Mouse (Mus musculus) MN1 (cell line): Measurements from ENCODE around the gene Gm13698.
"Not testable (repeated sequence)": the region's sequence is repeated elsewhere in the genome, so short reads cannot be mapped to it uniquely, and the experiment has no call there.

ENCODE experiments used
- DNase-seq: peaks from one replicate; pipeline ENCODE4 v3.0.0-alpha.2; 2016; ENCODE audit warnings: low spot score

The Gm13698 gene

DNA sequence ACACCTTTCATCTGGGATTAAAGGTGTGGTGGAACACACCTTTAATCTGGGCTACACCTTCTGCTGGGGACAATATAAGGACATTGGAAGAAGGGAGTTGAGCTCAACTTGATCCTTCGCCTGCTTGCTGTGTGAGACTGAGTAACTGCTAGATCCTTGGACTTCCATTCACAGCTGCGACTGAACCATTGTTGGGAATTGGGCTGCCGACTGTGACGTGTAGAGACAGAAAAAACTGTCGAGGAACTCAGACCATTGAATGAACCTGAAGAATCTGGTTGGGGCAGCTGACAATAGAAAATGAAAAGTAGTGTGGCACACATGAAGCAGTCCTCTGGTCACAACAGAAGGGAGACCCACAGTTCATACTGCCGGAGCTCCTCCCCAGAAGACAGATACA, at the start of gene Gm13698:
Gene Gm13698, plus strand, starts transcription at position 301 of the 400 bp plus-strand sequence.
- not testable (repeated sequence) for DNase-seq

DNA sequence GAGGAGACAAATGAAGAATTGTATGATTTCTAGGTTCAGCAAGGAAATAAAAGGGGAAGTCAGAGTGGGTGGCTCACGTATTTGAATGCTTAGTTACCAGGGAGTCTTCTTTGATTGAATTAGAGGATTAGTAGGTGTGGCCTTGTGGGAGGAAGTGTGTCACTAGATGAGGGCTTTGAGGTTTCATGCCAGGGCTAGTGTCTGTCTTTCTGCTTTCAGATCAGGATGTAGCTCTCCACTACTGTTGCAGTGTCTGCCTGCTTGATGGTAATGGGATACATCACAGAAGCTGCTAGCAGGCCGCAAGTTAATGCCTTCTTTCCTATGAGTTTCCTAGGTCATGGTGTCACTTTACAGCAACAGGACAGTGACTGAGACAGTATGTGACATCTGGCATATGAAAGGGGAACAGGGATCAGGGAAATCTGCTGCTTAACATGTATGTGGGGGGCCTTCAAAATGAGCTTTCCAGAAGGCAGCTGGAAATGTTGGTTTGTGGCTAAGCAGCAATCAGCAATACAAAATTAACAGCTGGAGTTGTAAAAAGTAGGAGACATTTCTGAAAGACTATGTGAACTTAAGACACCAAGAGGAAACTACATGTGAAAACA, 25.9 kb upstream of the Gm13698 start:
- DNase-seq = peak; percentile 4

DNA sequence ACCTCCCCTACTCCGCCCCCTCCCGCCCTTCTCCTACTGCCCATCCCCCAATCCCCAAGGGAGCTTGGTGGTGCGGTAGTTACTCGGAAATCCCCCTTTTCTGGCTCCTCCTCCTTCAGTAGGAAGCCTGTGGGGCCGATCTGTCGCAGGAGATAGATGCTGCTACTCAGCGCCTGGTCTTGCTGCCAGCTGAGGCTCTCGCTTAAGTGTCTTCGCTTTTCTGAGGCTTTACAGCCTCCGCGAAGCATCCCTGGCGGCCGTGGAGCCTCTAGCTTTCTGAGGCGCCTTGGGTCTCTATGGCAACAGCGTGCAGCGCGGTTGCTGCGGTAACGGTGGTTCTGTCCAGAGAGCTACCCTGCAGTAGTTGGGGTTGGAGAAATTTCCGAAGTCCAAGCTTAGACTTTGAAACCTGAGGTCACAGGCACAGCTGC, 14.5 kb upstream of the Gm13698 start, which contains the start of gene Zswim2:
Gene Zswim2, minus strand, starts transcription at position 298 of the 431 bp plus-strand sequence.
- DNase-seq = peak; percentile 64

DNA sequence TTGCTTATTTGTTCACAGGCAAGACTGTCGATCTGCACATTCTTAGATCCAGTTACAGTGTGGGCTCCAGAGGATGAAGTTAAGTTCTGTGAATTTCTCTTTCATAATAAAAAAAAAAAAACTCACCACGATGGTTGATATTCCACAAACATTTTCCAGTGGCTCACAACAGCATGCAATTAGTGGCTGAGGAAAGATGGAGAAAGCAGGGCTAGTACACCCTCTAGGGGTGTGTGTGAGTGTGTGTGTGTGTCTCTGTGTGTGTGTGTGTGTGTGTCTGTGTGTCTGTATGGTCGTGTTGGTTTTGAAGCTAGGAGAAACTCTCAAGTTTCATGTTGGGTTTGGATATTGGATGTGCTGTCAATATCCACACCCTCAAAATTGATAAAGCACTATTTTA, 14.1 kb upstream of the Gm13698 start:
- no peak for DNase-seq

DNA sequence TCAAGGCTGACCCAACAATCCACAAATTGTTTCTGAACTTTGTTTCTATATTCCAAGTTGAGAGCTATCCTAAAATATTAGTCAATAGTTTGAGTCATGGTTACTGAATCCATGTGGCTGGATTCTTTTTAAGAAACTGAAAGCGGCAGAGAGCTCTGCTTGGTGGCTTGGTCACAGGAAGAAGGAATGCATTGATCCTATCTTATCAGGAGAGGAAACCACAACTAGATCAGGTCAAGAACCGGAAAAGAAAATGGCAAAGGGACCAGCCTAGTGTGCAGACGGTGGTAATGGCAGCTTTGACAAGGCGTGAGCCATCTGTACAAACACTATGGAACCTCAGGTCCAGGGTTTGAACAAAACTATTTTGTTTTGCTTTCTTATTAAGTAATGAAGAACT, 13.7 kb upstream of the Gm13698 start:
- DNase-seq = peak; percentile 3

DNA sequence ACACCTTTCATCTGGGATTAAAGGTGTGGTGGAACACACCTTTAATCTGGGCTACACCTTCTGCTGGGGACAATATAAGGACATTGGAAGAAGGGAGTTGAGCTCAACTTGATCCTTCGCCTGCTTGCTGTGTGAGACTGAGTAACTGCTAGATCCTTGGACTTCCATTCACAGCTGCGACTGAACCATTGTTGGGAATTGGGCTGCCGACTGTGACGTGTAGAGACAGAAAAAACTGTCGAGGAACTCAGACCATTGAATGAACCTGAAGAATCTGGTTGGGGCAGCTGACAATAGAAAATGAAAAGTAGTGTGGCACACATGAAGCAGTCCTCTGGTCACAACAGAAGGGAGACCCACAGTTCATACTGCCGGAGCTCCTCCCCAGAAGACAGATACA, 5.7 kb downstream of the Gm13698 start, which contains the start of gene Gm13693:
Gene Gm13693, plus strand, starts transcription at position 301 of the 400 bp plus-strand sequence.
- DNase-seq = not testable (repeated sequence)

DNA sequence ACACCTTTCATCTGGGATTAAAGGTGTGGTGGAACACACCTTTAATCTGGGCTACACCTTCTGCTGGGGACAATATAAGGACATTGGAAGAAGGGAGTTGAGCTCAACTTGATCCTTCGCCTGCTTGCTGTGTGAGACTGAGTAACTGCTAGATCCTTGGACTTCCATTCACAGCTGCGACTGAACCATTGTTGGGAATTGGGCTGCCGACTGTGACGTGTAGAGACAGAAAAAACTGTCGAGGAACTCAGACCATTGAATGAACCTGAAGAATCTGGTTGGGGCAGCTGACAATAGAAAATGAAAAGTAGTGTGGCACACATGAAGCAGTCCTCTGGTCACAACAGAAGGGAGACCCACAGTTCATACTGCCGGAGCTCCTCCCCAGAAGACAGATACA, 11.5 kb downstream of the Gm13698 start, which contains the start of gene Gm13695:
Gene Gm13695, plus strand, starts transcription at position 301 of the 400 bp plus-strand sequence.
- not testable (repeated sequence) for DNase-seq

DNA sequence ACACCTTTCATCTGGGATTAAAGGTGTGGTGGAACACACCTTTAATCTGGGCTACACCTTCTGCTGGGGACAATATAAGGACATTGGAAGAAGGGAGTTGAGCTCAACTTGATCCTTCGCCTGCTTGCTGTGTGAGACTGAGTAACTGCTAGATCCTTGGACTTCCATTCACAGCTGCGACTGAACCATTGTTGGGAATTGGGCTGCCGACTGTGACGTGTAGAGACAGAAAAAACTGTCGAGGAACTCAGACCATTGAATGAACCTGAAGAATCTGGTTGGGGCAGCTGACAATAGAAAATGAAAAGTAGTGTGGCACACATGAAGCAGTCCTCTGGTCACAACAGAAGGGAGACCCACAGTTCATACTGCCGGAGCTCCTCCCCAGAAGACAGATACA, 17.3 kb downstream of the Gm13698 start, which contains the start of gene Gm13696:
Gene Gm13696, plus strand, starts transcription at position 301 of the 400 bp plus-strand sequence.
- not testable (repeated sequence) for DNase-seq

DNA sequence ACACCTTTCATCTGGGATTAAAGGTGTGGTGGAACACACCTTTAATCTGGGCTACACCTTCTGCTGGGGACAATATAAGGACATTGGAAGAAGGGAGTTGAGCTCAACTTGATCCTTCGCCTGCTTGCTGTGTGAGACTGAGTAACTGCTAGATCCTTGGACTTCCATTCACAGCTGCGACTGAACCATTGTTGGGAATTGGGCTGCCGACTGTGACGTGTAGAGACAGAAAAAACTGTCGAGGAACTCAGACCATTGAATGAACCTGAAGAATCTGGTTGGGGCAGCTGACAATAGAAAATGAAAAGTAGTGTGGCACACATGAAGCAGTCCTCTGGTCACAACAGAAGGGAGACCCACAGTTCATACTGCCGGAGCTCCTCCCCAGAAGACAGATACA, 23.1 kb downstream of the Gm13698 start, which contains the start of gene Gm13694:
Gene Gm13694, plus strand, starts transcription at position 301 of the 400 bp plus-strand sequence.
- not testable (repeated sequence) for DNase-seq

DNA sequence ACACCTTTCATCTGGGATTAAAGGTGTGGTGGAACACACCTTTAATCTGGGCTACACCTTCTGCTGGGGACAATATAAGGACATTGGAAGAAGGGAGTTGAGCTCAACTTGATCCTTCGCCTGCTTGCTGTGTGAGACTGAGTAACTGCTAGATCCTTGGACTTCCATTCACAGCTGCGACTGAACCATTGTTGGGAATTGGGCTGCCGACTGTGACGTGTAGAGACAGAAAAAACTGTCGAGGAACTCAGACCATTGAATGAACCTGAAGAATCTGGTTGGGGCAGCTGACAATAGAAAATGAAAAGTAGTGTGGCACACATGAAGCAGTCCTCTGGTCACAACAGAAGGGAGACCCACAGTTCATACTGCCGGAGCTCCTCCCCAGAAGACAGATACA, 28.9 kb downstream of the Gm13698 start, which contains the start of gene Gm13697:
Gene Gm13697, plus strand, starts transcription at position 301 of the 400 bp plus-strand sequence.
- DNase-seq = not testable (repeated sequence)

DNA sequence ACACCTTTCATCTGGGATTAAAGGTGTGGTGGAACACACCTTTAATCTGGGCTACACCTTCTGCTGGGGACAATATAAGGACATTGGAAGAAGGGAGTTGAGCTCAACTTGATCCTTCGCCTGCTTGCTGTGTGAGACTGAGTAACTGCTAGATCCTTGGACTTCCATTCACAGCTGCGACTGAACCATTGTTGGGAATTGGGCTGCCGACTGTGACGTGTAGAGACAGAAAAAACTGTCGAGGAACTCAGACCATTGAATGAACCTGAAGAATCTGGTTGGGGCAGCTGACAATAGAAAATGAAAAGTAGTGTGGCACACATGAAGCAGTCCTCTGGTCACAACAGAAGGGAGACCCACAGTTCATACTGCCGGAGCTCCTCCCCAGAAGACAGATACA, 34.8 kb downstream of the Gm13698 start, which contains the start of gene Gm13691:
Gene Gm13691, plus strand, starts transcription at position 301 of the 400 bp plus-strand sequence.
- DNase-seq = not testable (repeated sequence)

DNA sequence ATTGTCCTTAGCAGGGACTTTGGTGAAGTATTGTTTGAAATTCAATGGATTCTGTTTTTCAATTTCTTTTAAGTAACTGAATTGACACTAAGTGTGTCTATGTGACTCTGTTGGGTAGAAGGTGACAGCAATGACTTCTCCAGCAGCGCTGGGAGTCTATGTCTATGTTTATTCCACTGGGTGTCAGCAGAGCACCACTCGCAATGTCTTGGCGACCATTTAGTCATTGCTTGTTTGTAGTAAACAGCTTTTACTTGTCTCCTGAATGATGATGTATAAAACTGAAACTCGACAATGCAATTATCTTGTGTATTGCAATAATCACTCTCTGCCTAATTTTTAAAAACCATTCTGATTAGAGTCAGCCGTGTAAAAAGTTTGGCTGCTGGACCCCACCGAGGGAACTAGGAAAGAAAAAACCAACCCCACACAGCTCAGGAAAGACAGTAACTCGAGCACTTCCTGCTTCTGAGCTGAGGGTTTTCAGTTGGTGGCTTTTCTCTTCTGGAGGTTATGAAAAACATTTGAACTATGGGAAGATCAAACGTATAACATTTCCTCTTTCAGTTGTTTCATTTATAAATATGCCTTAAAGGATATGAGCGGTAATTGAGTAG, 38.3 kb downstream of the Gm13698 start:
- DNase-seq = not testable (repeated sequence)

DNA sequence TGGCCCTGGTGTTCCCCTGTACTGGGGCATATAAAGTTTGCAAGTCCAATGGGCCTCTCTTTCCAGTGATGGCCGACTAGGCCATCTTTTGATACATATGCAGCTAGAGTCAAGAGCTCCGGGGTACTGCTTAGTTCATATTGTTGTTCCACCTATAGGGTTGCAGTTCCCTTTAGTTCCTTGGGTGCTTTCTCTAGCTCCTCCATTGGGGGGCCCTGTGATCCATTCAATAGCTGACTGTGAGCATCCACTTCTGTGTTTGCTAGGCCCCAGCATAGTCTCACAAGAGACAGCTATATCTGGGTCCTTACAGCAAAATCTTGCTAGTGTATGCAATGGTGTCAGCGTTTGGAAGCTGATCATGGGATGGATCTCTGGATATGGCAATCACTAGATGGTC, 39.0 kb downstream of the Gm13698 start:
- DNase-seq = not testable (repeated sequence)
